In the genomic region with DNA sequence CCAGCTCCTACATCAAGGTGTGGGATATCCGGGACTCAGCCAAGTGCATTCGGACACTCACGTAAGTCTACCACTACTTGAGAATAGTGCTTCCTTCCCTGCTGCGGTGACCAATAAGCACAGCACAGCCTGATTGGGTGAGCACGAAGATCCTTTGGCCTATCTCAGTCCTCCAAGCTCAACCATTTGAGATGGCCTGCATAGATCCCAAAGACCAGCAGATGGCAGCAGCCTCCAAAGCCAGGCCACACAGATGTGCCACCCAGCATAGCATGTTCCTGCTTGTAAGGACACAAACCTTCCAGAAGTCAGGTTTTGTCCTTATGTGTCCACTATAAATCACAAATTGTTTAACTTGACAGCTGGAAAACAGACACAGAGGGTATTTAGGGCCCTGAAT, we compare ENCODE assay signal across 9 mouse cellular contexts. TPM values are rescaled to one million over a fixed set of nuclear protein-coding genes. Genes with fewer than 3 reads are reported as not detected.
DNase-seq lines count a peak whose midpoint lies in the region; ATAC-seq and TF ChIP-seq lines count a peak whose summit lies in the region.
"Had no signal": no experiment of that assay in that cellular context is flagged by ENCODE, and none has a peak within 500 bp of the region (broad histone marks: within the 10 kb centered on the region; RNA-seq: fewer than 3 reads in every experiment).

No protein-coding gene starts in this region.

- peaks cover 20% of the 10 kb centered on the region; the same call in 1 of the 2 replicates for H3K36me3 ChIP-seq in embryonic facial prominence, embryonic 14.5 days (ENCODE audit: control insufficient read depth, insufficient read depth, low read length)
- H3K36me3 ChIP-seq in heart, embryonic 10.5 days, result peaks cover 25% of the 10 kb centered on the region
- H3K36me3 ChIP-seq in stomach, embryonic 15.5 days, result no peaks in the 10 kb centered on the region

- H3K4me2 ChIP-seq in embryonic facial prominence, embryonic 14.5 days (ENCODE audit: low read depth, low read length), result no peak overlapping the region
- H3K4me2 ChIP-seq in stomach, embryonic 15.5 days, result peak overlapping the region; percentile 33; the same call in 1 of the 2 replicates

- peak; percentile 92 for DNase-seq in embryonic facial prominence, embryonic 14.5 days (ENCODE audit: low spot score)
- DNase-seq in heart, embryonic 10.5 days (ENCODE audit: low spot score), result peak; percentile 93
- peak; percentile 85 for DNase-seq in kidney, adult 9 months
- DNase-seq in liver, result peak; percentile 77

- no peaks in the 10 kb centered on the region for H3K9me3 ChIP-seq in embryonic facial prominence, embryonic 14.5 days (ENCODE audit: control insufficient read depth, low read length)
- H3K9me3 ChIP-seq in heart, embryonic 10.5 days, result no peaks in the 10 kb centered on the region
- no peaks in the 10 kb centered on the region for H3K9me3 ChIP-seq in stomach, embryonic 15.5 days

- no peak overlapping the region for H3K4me3 ChIP-seq in bone marrow, adult 2 months (replicated peaks; ENCODE audit: control insufficient read depth, low read depth, low read length)
- H3K4me3 ChIP-seq in embryonic facial prominence, embryonic 14.5 days (ENCODE audit: low read depth, low read length), result no peak overlapping the region
- no peak overlapping the region; the same call in 1 of the 2 replicates for H3K4me3 ChIP-seq in heart, embryonic 10.5 days
- H3K4me3 ChIP-seq in stomach, embryonic 15.5 days (replicated peaks), result no peak overlapping the region
- H3K4me3 ChIP-seq: erythroblast, embryonic 14.5 days had no signal

- peak; percentile 69 for ATAC-seq in CD4-positive, CD25-positive, alpha-beta regulatory T cell, adult 4 months
- ATAC-seq in embryonic facial prominence, embryonic 14.5 days (ENCODE audit: low read depth), result peak; percentile 76
- ATAC-seq in monocyte, adult 5-6 weeks (replicated peaks; ENCODE audit: insufficient number of reproducible peaks, low FRiP score, low TSS enrichment, poor library complexity, severe bottlenecking), result peak; percentile 52
- ATAC-seq in stomach, embryonic 15.5 days (ENCODE audit: insufficient read depth, low FRiP score, low read depth), result peak; percentile 36; the same call in 1 of the 2 replicates

- WGBS in bone marrow, adult 2 months, result 15% methylated on average over 5 of the region's 5 CpGs
- WGBS in embryonic facial prominence, embryonic 14.5 days, result 7% methylated on average over 5 of the region's 5 CpGs
- 7% methylated on average over 5 of the region's 5 CpGs for WGBS in heart, embryonic 10.5 days
- 9% methylated on average over 5 of the region's 5 CpGs for WGBS in stomach, embryonic 15.5 days

- TF ChIP-seq CTCF in bone marrow, adult 2 months (IDR thresholded peaks at IDR 0.05; ENCODE audit: control insufficient read depth, insufficient read depth, low read length), result peak; percentile 89

- no peaks in the 10 kb centered on the region for H3K27me3 ChIP-seq in embryonic facial prominence, embryonic 14.5 days (replicated peaks; ENCODE audit: control insufficient read depth, insufficient read depth, low read length)
- H3K27me3 ChIP-seq in heart, embryonic 10.5 days (ENCODE audit: insufficient read depth, poor library complexity, severe bottlenecking), result peaks cover 25% of the 10 kb centered on the region; the same call in 1 of the 2 replicates
- H3K27me3 ChIP-seq in stomach, embryonic 15.5 days (replicated peaks), result no peaks in the 10 kb centered on the region

- peaks cover 3% of the 10 kb centered on the region for H3K4me1 ChIP-seq in bone marrow, adult 2 months (ENCODE audit: control insufficient read depth, insufficient read depth, low read length)
- no peaks in the 10 kb centered on the region for H3K4me1 ChIP-seq in embryonic facial prominence, embryonic 14.5 days (ENCODE audit: control insufficient read depth, insufficient read depth, low read length)
- peaks cover 45% of the 10 kb centered on the region for H3K4me1 ChIP-seq in heart, embryonic 10.5 days
- H3K4me1 ChIP-seq in stomach, embryonic 15.5 days, result peaks cover 22% of the 10 kb centered on the region

- no peak for TF ChIP-seq POLR2A in bone marrow, adult 2 months (IDR thresholded peaks at IDR 0.05; ENCODE audit: borderline replicate concordance, control insufficient read depth, low read depth, low read length)

- no peak overlapping the region for H3K9ac ChIP-seq in embryonic facial prominence, embryonic 14.5 days (ENCODE audit: low read depth, low read length)
- H3K9ac ChIP-seq in stomach, embryonic 15.5 days, result no peak overlapping the region

- no peak overlapping the region for H3K27ac ChIP-seq in bone marrow, adult 2 months (ENCODE audit: control insufficient read depth, insufficient read depth, low read depth, low read length, poor library complexity)
- H3K27ac ChIP-seq in embryonic facial prominence, embryonic 14.5 days (replicated peaks; ENCODE audit: low read depth, low read length), result no peak overlapping the region
- H3K27ac ChIP-seq in heart, embryonic 10.5 days, result no peak overlapping the region
- H3K27ac ChIP-seq in stomach, embryonic 15.5 days, result no peak overlapping the region

RNA-seq across cellular contexts. Expression of a gene that starts 38.9 kb away (rescaled TPM):
- polyA plus RNA-seq in CD4-positive, CD25-positive, alpha-beta regulatory T cell, adult 4 months (2017; shearing (Covaris generic)), result 10 to 100 TPM; 34.7 to 38.6 TPM
- 22.5 and 40.5 TPM in 2 replicates for polyA plus RNA-seq in bone marrow, adult 2 months (2011; ENCODE audit: insufficient read depth, insufficient read length, low replicate concordance, missing spikeins)
- 2.8 and 3.3 TPM in 2 replicates for polyA plus RNA-seq in embryonic facial prominence, embryonic 14.5 days (2014; fragmentation: Nextera tagmentation; extraction: Ambion mirVana)
- polyA plus RNA-seq in heart, embryonic 10.5 days (2016; fragmentation: Nextera tagmentation; extraction: Ambion mirVana), result 4.6 and 5.4 TPM in 2 replicates
- 77.9 to 156 TPM (median 101 TPM) in 3 replicates for total RNA-seq in monocyte, adult 5-6 weeks (2017)
- 3.3 and 3.8 TPM in 2 replicates for polyA plus RNA-seq in stomach, embryonic 15.5 days (2015; fragmentation: Nextera tagmentation; extraction: Ambion mirVana)

RNA-seq across cellular contexts. Expression of a gene that starts 42.5 kb away (rescaled TPM):
- polyA plus RNA-seq in CD4-positive, CD25-positive, alpha-beta regulatory T cell, adult 4 months (2017; shearing (Covaris generic)), result not detected
- not detected in 2 replicates for polyA plus RNA-seq in bone marrow, adult 2 months (2011; ENCODE audit: insufficient read depth, insufficient read length, low replicate concordance, missing spikeins)
- polyA plus RNA-seq in embryonic facial prominence, embryonic 14.5 days (2014; fragmentation: Nextera tagmentation; extraction: Ambion mirVana), result not detected in 2 replicates
- 0.11 TPM in 1 of 2 replicates, not detected in the other for polyA plus RNA-seq in heart, embryonic 10.5 days (2016; fragmentation: Nextera tagmentation; extraction: Ambion mirVana)
- 0.32 TPM in 1 of 3 replicates, not detected in the others for total RNA-seq in monocyte, adult 5-6 weeks (2017)
- 0.66 and 0.73 TPM in 2 replicates for polyA plus RNA-seq in stomach, embryonic 15.5 days (2015; fragmentation: Nextera tagmentation; extraction: Ambion mirVana)
- polyA plus RNA-seq: erythroblast, embryonic 14.5 days had no signal
